Mouse (Mus musculus) hindbrain, embryonic 15.5 days (tissue): ENCODE results near the gene Klhl30. TPM values are rescaled to one million over a fixed set of nuclear protein-coding genes. Genes with fewer than 3 reads are reported as not detected.

Experiments
- ATAC-seq: fragments of 200-750 bp; cut with Nextera tagmentation; 2 replicates; pipeline ENCODE4 v1.8.0; 2017; ENCODE audit warnings: low read depth, moderate number of reproducible peaks, moderate TSS enrichment; ENCODE audit not compliant: low FRiP score
- H3K27ac ChIP-seq: fragments of 300-500 bp; sonication (generic); replicated peaks from 2 replicates; pipeline ENCODE4 v1.5.1; 2015; ENCODE audit warnings: mild to moderate bottlenecking, inconsistent platforms
- H3K27me3 ChIP-seq: fragments of 300-500 bp; sonication (generic); 2 replicates; pipeline ENCODE4 v1.6.1; 2015; ENCODE audit warnings: control low read depth, inconsistent platforms
- H3K36me3 ChIP-seq: fragments of 300-500 bp; sonication (generic); 2 replicates; pipeline ENCODE4 v1.6.1; 2015; ENCODE audit warnings: control low read depth, inconsistent platforms
- H3K4me1 ChIP-seq: fragments of 300-500 bp; sonication (generic); replicated peaks from 2 replicates; pipeline ENCODE4 v1.6.1; 2015; ENCODE audit warnings: control low read depth, inconsistent platforms
- H3K4me2 ChIP-seq: fragments of 300-500 bp; sonication (generic); 2 replicates; pipeline ENCODE4 v1.6.1; 2015; ENCODE audit warnings: moderate library complexity, mild to moderate bottlenecking, inconsistent platforms
- H3K4me3 ChIP-seq: fragments of 300-500 bp; sonication (generic); 2 replicates; pipeline ENCODE4 v1.5.1; 2015; ENCODE audit warnings: mild to moderate bottlenecking, inconsistent platforms
- H3K9ac ChIP-seq: fragments of 300-500 bp; sonication (generic); 2 replicates; pipeline ENCODE4 v1.6.1; 2015; ENCODE audit warnings: inconsistent platforms
- H3K9me3 ChIP-seq: fragments of 300-500 bp; sonication (generic); 2 replicates; pipeline ENCODE4 v1.6.1; 2016; ENCODE audit warnings: control low read depth, inconsistent platforms
- WGBS: fragments of 180-500 bp; shearing (Covaris S2); methylation state at CpG from one replicate; pipeline ENCODE4 v1.1.7; 2015; 5-methylcytosine and 5-hydroxymethylcytosine counted together
- polyA plus RNA-seq: library from polyadenylated mRNA; unstranded; fragments of >200 nt; fragmentation: Nextera tagmentation; extraction: Ambion mirVana; gene quantifications from 2 replicates; pipeline ENCODE4 v1.2.1, GENCODE M21; 2015

Gene Klhl30
- 0.09 and 0.13 TPM in 2 replicates for polyA plus RNA-seq

DNA sequence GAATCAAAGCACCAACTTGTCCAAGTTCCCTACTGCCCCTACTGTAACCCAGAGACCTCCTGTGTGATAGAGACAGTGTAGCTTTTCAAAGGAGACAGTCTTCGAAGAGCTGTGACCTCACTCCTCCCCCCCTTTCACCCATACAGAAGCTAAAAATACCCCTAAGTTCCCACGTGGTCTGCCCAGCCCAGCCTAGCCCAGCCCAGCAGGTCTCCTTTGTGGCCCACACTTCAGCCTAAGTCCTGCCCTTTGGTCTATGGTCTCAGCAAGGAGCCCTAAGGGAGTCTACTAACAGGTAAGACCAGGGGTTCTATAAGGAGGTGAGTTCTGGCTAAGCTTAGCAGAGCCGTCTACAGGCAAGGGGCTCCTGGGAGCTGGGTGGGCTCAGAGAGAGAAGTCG is at the start of gene Klhl30:
Klhl30 (plus strand) TSS at position 176 of the 400 bp plus-strand sequence.
- Histone ChIP-seq H3K4me1 (no peaks in the 10 kb centered on the region), H3K36me3 (no peaks in the 10 kb centered on the region), H3K4me2 (no peak within 1 kb of the TSS), H3K27ac (no peak within 1 kb of the TSS), H3K9ac (no peak within 1 kb of the TSS), H3K4me3 (no peak within 1 kb of the TSS), H3K27me3 (peaks cover 9% of the 10 kb centered on the region), H3K9me3 (no peaks in the 10 kb centered on the region)
- no peak for ATAC-seq
- 63% methylated on average over 4 of the region's 4 CpGs for WGBS

DNA sequence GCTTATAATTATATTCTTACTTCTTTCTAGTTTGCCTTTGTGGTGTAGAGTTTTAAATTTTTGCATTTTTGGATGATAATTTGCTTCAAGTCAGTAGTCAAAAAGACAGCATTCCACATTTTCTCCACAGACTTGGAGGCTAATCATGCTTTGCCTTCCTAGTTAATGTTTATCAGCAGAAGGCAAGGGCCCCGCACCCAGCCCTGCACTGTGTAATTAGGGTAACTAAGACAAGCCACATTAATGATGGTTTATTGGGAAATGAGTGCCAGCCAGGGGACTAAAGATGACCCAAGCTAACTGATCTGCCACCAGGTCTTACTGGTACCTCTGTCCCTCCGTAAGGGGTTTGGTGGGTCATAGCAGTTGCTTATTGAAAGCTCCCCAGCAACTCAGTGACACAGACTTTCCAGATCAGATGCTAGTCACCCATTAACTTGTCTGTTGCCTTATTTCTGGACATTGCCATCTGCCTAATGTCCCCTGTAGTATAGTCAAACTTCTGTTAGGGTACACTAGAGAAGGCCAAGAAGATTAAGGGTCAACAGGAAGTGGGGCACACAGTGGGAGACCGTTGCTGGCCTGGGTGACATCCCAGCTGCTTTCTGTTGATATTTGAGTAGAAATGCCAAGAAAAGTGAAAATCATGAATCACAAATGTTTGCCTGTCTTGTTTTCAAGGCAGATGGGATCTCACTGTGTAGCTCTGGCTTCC is 49.5 kb upstream of the Klhl30 start:
- no peak overlapping the region for H3K27ac ChIP-seq
- no peak overlapping the region for H3K4me2 ChIP-seq
- no peak overlapping the region for H3K9ac ChIP-seq
- peaks cover 7% of the 10 kb centered on the region for H3K4me1 ChIP-seq
- H3K36me3 ChIP-seq, result peaks cover 8% of the 10 kb centered on the region; the same call in 1 of the 2 replicates
- no peak overlapping the region for H3K4me3 ChIP-seq
- WGBS, result 74% methylated on average over 3 of the region's 3 CpGs
- no peaks in the 10 kb centered on the region for H3K9me3 ChIP-seq
- no peaks in the 10 kb centered on the region for H3K27me3 ChIP-seq
- ATAC-seq, result no peak

- 88% methylated on average over 3 of the region's 3 CpGs for WGBS
- Histone ChIP-seq H3K36me3 (peaks cover 9% of the 10 kb centered on the region; the same call in 1 of the 2 replicates), H3K9ac (no peak overlapping the region), H3K4me3 (no peak overlapping the region), H3K27me3 (no peaks in the 10 kb centered on the region), H3K4me2 (no peak overlapping the region), H3K4me1 (peaks cover 7% of the 10 kb centered on the region), H3K9me3 (no peaks in the 10 kb centered on the region), H3K27ac (no peak overlapping the region)
- no peak for ATAC-seq
Measured at GRCm38 (mm10) chr1:91302021-91302420, 48.8 kb upstream of the Klhl30 start.

GRCm38 (mm10) chr1:91304621-91305020 is 46.2 kb upstream of the Klhl30 start:
- Histone ChIP-seq H3K27me3 (no peaks in the 10 kb centered on the region), H3K4me1 (no peaks in the 10 kb centered on the region), H3K4me2 (no peak overlapping the region), H3K36me3 (peaks cover 20% of the 10 kb centered on the region; the same call in 1 of the 2 replicates), H3K9ac (no peak overlapping the region), H3K9me3 (no peaks in the 10 kb centered on the region), H3K4me3 (no peak overlapping the region), H3K27ac (no peak overlapping the region)
- ATAC-seq, result no peak
- WGBS, result 91% methylated on average over 4 of the region's 4 CpGs

- no peaks in the 10 kb centered on the region for H3K9me3 ChIP-seq
- 93% methylated on average over 13 of the region's 13 CpGs for WGBS
- no peak for ATAC-seq
- no peak overlapping the region for H3K4me3 ChIP-seq
- no peak overlapping the region for H3K4me2 ChIP-seq
- H3K9ac ChIP-seq, result no peak overlapping the region
- no peaks in the 10 kb centered on the region for H3K27me3 ChIP-seq
- H3K36me3 ChIP-seq, result peaks cover 28% of the 10 kb centered on the region; the same call in 1 of the 2 replicates
- no peak overlapping the region for H3K27ac ChIP-seq
- H3K4me1 ChIP-seq, result no peaks in the 10 kb centered on the region
Measured at GRCm38 (mm10) chr1:91309366-91310085, 41.3 kb upstream of the Klhl30 start.

DNA sequence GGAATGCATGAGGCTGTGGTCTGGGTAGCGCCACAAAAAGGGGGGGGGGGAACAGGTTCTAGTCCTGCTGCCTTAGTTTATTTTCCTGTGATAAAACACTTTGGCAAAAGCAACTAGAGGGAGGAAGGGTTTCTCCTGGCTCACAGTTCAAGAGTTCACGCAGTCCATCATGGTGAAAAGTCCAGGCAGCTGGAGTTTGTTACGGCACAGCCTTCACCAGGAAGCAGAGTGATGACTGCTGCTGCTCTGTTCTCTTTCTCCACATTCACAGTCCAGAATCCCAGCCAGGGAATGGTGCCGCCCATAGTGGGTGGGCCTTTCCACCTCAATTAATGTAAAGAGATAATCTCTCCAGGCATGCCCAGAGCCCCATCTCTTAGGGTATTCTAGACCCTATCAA is 38.5 kb upstream of the Klhl30 start:
- Histone ChIP-seq H3K4me1 (no peaks in the 10 kb centered on the region), H3K4me2 (no peak overlapping the region), H3K4me3 (no peak overlapping the region), H3K36me3 (peaks cover 16% of the 10 kb centered on the region; the same call in 1 of the 2 replicates), H3K27me3 (no peaks in the 10 kb centered on the region), H3K9me3 (no peaks in the 10 kb centered on the region), H3K9ac (no peak overlapping the region), H3K27ac (no peak overlapping the region)
- WGBS, result 96% methylated on average over 4 of the region's 4 CpGs
- no peak for ATAC-seq

DNA sequence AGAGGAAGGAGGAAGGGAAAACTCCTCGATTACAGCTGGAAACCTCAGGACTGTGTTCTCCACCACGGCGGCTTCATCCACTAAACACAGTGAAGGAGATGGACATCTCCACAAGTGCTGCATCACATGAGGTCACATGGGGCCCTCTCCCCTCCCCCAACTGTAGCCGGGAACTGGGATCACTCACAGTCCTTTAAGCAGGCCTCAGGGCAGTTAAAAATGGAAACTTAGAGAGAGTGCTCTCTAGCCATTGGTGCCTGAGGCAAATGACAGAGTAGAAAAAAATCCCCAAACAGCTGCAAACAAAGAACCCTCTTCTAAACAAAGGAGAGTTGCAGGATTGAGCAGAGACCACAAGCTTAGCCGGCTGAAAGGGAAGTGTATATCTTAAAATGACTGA is 37.6 kb upstream of the Klhl30 start:
- Histone ChIP-seq H3K4me2 (no peak overlapping the region), H3K27ac (no peak overlapping the region), H3K4me1 (no peaks in the 10 kb centered on the region), H3K9me3 (no peaks in the 10 kb centered on the region), H3K27me3 (no peaks in the 10 kb centered on the region), H3K9ac (no peak overlapping the region), H3K4me3 (no peak overlapping the region), H3K36me3 (peaks cover 16% of the 10 kb centered on the region; the same call in 1 of the 2 replicates)
- ATAC-seq, result no peak
- WGBS, result 42% methylated on average over 5 of the region's 5 CpGs

- WGBS, result 93% methylated on average over 6 of the region's 6 CpGs
- no peaks in the 10 kb centered on the region for H3K27me3 ChIP-seq
- no peak overlapping the region for H3K27ac ChIP-seq
- H3K4me3 ChIP-seq, result no peak overlapping the region
- H3K36me3 ChIP-seq, result 0 out of 2 replicates have a peak, but pooled peaks cover 3% of the 10 kb centered on the region
- no peak overlapping the region for H3K9ac ChIP-seq
- H3K4me2 ChIP-seq, result no peak overlapping the region
- no peak for ATAC-seq
- H3K9me3 ChIP-seq, result no peaks in the 10 kb centered on the region
- no peaks in the 10 kb centered on the region for H3K4me1 ChIP-seq
Measured at GRCm38 (mm10) chr1:91317656-91318055, 33.2 kb upstream of the Klhl30 start.

GRCm38 (mm10) chr1:91321760-91322438 is 28.9 kb upstream of the Klhl30 start, which contains the start of gene Espnl:
Espnl (plus strand) TSS chr1:91322075.
- 81% methylated on average over 19 of the region's 19 CpGs for WGBS
- H3K36me3 ChIP-seq, result no peaks in the 10 kb centered on the region
- no peak for ATAC-seq

DNA sequence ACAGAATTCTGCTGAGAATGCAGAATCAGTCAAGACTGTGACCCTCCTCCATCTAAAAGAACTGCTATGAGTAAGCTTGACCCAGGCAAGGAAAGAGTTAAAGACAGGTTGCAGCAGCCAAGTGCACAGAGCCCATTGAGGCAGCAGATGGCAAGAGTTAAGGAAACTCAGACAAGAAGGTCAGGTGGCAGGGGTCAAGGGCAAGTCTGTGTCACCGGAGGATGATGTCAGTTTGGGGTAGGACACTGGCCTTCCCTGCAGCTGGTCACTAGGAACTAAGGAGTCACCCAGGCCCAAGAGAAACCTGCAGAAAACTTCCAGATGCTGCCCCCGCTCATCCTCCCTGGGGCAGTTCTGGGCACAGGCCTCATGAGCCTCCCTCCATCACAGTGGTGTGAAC is 26.2 kb upstream of the Klhl30 start:
- WGBS, result 91% methylated on average over 2 of the region's 2 CpGs
- Histone ChIP-seq H3K4me1 (no peaks in the 10 kb centered on the region), H3K9ac (no peak overlapping the region), H3K4me2 (no peak overlapping the region), H3K36me3 (no peaks in the 10 kb centered on the region), H3K27ac (no peak overlapping the region), H3K27me3 (no peaks in the 10 kb centered on the region), H3K4me3 (no peak overlapping the region), H3K9me3 (no peaks in the 10 kb centered on the region)
- ATAC-seq, result no peak

More at GRCm38 (mm10) chr1:91321760-91322438, 28.9 kb upstream of the Klhl30 start, which contains the start of gene Espnl:
- Histone ChIP-seq H3K4me1 (no peaks in the 10 kb centered on the region), H3K9ac (no peak within 1 kb of the TSS), H3K27ac (no peak within 1 kb of the TSS), H3K4me3 (no peak within 1 kb of the TSS), H3K27me3 (no peaks in the 10 kb centered on the region), H3K4me2 (no peak within 1 kb of the TSS), H3K9me3 (no peaks in the 10 kb centered on the region)

GRCm38 (mm10) chr1:91325488-91326042 is 25.3 kb upstream of the Klhl30 start:
- H3K9me3 ChIP-seq, result no peaks in the 10 kb centered on the region
- H3K36me3 ChIP-seq, result no peaks in the 10 kb centered on the region
- H3K27ac ChIP-seq, result no peak overlapping the region
- no peak for ATAC-seq
- H3K4me1 ChIP-seq, result no peaks in the 10 kb centered on the region
- no peak overlapping the region for H3K4me3 ChIP-seq
- WGBS, result 79% methylated on average over 4 of the region's 4 CpGs
- no peak overlapping the region for H3K9ac ChIP-seq
- no peaks in the 10 kb centered on the region for H3K27me3 ChIP-seq
- no peak overlapping the region for H3K4me2 ChIP-seq
